Mouse (Mus musculus): ENCODE measurements around the gene Gm21060. TPM values are rescaled to one million over a fixed set of nuclear protein-coding genes. Genes with fewer than 3 reads are reported as not detected.
"Not testable (repeated sequence)": the region's sequence is repeated elsewhere in the genome, so short reads cannot be mapped to it uniquely, and the experiment has no call there.

Gm21060 gene
- not detected in 2 replicates for polyA plus RNA-seq (2016; fragmentation: Nextera tagmentation; extraction: Ambion mirVana)

- 89% methylated on average over 2 of the region's 2 CpGs for WGBS
- Histone ChIP-seq H3K4me3 (no peak within 1 kb of the TSS), H3K36me3 (no peaks in the 10 kb centered on the region), H3K9me3 (peaks cover 3% of the 10 kb centered on the region; the same call in 1 of the 2 replicates), H3K4me1 (replicated peaks) (no peaks in the 10 kb centered on the region), H3K27ac (no peak within 1 kb of the TSS), H3K27me3 (ENCODE audit: insufficient read depth, poor library complexity, severe bottlenecking) (no peaks in the 10 kb centered on the region)
- no peak for DNase-seq (ENCODE audit: low spot score)
Observed at GRCm38 (mm10) chr19:61296969-61297368, at the start of gene Gm21060. Gene Gm21060 (minus strand): TSS chr19:61297069.

DNA sequence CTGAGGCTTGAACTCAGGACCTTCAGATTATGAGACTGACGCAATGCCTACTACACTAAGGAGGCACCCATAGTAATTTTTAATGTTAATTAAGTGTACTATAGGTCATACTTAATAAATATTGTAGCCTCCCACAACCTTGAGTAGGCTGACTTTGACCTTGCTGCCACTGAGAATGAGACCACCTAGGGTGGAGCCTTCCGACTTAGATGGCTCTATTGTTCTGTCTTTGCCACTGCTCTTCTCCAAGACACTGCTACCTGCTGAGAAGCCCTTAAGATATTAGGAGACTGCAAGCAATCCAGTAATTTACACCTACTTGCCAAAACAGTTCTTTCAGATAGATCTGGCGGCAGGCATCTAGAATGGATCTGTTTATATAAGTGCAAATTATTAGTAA, 24.0 kb upstream of the Gm21060 start:
- WGBS = 85% methylated on average over 3 of the region's 3 CpGs
- DNase-seq (ENCODE audit: low spot score); H3K27ac ChIP-seq; H3K36me3 ChIP-seq; H3K9me3 ChIP-seq; H3K4me1 ChIP-seq (replicated peaks); H3K27me3 ChIP-seq (ENCODE audit: insufficient read depth, poor library complexity, severe bottlenecking); H3K4me3 ChIP-seq: not testable (repeated sequence)

DNA sequence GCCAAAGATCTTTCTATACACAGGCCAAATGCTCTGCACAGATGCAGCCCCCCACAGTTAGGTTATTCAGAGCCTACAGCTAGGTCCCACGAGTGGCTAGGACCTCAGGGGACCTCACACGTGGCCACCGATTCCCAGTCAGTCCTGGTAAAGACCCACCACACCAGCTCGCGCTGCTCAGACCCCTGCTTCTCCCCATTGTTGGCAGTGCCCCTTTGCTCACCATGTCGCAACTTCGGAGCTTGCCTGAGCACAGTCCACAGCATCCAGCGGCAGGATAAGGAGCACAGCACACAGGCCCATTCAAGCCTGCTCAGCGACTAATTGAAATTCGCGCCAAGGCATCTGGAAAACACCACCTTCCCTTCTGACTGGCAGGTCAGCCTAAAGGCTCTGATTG, 16.3 kb upstream of the Gm21060 start:
- 27% methylated on average over 11 of the region's 11 CpGs for WGBS
- H3K4me3 ChIP-seq; DNase-seq (ENCODE audit: low spot score); H3K4me1 ChIP-seq (replicated peaks); H3K27me3 ChIP-seq (ENCODE audit: insufficient read depth, poor library complexity, severe bottlenecking); H3K36me3 ChIP-seq; H3K9me3 ChIP-seq; H3K27ac ChIP-seq: not testable (repeated sequence)

GRCm38 (mm10) chr19:61312400-61312799, 15.5 kb upstream of the Gm21060 start:
- not testable (repeated sequence) for H3K27ac ChIP-seq; H3K27me3 ChIP-seq (ENCODE audit: insufficient read depth, poor library complexity, severe bottlenecking); H3K4me1 ChIP-seq (replicated peaks); DNase-seq (ENCODE audit: low spot score); H3K36me3 ChIP-seq; H3K4me3 ChIP-seq; H3K9me3 ChIP-seq
- 91% methylated on average over 10 of the region's 10 CpGs for WGBS

DNA sequence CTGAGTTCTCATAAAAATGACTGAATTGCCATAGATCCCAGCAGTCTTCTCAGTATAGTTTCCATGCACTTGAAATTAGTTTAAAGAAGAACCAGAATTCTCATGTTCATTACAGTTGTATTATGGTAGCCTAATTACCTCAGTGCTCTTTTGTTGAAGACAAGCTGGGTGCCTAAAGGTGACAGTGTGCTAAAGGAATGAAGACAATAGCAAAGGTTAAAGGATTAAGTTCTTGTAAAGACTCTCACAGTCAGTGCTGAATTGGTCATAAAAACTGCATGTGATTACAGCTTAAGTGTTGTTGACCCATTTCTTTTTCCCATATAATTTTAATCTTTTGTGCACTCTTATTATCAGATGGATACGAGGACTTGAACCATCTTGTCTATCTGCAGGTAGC, 11.2 kb upstream of the Gm21060 start:
- not testable (repeated sequence) for H3K4me3 ChIP-seq; H3K36me3 ChIP-seq; H3K27me3 ChIP-seq (ENCODE audit: insufficient read depth, poor library complexity, severe bottlenecking); H3K9me3 ChIP-seq; H3K4me1 ChIP-seq (replicated peaks); DNase-seq (ENCODE audit: low spot score); H3K27ac ChIP-seq
- WGBS = 75% methylated on average over 1 of the region's 1 CpGs

- not testable (repeated sequence) for H3K27me3 ChIP-seq (ENCODE audit: insufficient read depth, poor library complexity, severe bottlenecking); H3K9me3 ChIP-seq; H3K27ac ChIP-seq; H3K4me3 ChIP-seq; H3K36me3 ChIP-seq; H3K4me1 ChIP-seq (replicated peaks); DNase-seq (ENCODE audit: low spot score)
- 81% methylated on average over 4 of the region's 4 CpGs for WGBS
Observed at GRCm38 (mm10) chr19:61285033-61285432, 11.8 kb downstream of the Gm21060 start.

DNA sequence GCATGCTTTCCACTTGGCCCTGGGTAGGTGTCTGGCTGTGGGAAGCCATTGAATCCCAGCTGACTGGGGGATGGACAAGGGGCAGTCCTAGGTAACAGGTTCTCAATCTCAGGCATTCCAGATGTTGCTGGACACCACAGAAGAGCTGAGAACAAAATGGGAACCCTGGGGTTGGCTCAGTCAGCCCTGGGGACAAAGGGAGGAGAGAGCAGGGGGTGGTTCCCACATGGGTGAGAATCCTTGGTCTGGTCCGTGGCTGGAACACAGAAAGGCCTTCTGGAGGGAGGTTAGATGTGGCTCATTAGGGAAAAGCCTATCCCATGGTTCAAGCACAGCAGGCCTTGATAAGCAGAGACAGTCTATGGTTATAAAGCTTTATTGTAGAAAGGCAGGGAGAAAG, 13.3 kb downstream of the Gm21060 start:
- Histone ChIP-seq H3K27ac (no peak overlapping the region), H3K27me3 (ENCODE audit: insufficient read depth, poor library complexity, severe bottlenecking) (no peaks in the 10 kb centered on the region), H3K4me1 (replicated peaks) (no peaks in the 10 kb centered on the region), H3K4me3 (no peak overlapping the region), H3K36me3 (no peaks in the 10 kb centered on the region), H3K9me3 (no peaks in the 10 kb centered on the region)
- no peak for DNase-seq (ENCODE audit: low spot score)
- 56% methylated on average over 1 of the region's 1 CpGs for WGBS

DNA sequence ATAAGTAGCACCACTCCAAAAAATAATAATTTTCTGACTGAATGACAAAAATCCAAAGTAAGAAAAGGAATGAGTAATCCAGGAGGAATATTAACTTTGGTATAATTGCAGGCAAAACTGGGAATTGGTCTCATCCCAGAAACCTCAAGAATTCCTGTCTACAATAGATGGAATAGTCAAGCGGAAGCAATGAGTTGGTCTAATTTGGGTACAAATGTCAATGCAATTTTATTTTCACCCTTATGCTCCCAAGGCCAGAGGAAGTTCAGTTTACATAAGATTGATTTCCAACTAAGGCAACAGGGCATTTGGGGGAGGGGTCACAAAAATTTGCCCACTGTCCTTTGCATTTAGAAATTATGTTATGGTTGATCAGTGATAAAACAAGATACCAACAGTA, 21.4 kb downstream of the Gm21060 start:
- Histone ChIP-seq H3K27ac (no peak overlapping the region), H3K4me1 (replicated peaks) (no peaks in the 10 kb centered on the region), H3K36me3 (no peaks in the 10 kb centered on the region), H3K9me3 (no peaks in the 10 kb centered on the region), H3K27me3 (ENCODE audit: insufficient read depth, poor library complexity, severe bottlenecking) (no peaks in the 10 kb centered on the region), H3K4me3 (no peak overlapping the region)
- no peak for DNase-seq (ENCODE audit: low spot score)
- 82% methylated on average over 1 of the region's 1 CpGs for WGBS

DNA sequence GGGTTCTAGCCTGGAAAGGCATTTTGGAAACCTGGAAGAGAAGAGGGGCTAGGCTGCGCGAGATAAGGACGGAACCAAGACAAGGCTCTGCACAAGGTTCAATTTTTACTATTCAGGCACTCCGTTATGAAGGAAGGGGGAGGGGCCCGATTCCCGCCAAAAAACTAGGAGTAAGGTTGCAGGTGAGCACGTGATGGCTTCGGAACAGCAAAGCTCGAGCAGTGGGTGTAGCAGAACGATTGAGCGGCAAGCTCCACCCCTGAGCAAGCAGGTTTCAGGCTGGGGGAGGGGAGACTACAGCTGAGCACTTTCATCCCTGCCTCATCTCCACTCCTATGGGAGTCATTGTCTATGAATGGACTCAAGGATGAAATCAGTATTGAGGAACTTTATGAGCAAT, 27.7 kb downstream of the Gm21060 start:
- 37% methylated on average over 11 of the region's 11 CpGs for WGBS
- H3K4me3 ChIP-seq; H3K9me3 ChIP-seq; DNase-seq (ENCODE audit: low spot score); H3K4me1 ChIP-seq (replicated peaks); H3K27me3 ChIP-seq (ENCODE audit: insufficient read depth, poor library complexity, severe bottlenecking); H3K27ac ChIP-seq; H3K36me3 ChIP-seq: not testable (repeated sequence)

GRCm38 (mm10) chr19:61267141-61267540, 29.7 kb downstream of the Gm21060 start:
- Histone ChIP-seq H3K27me3 (ENCODE audit: insufficient read depth, poor library complexity, severe bottlenecking) (no peaks in the 10 kb centered on the region), H3K4me3 (no peak overlapping the region), H3K9me3 (no peaks in the 10 kb centered on the region), H3K36me3 (no peaks in the 10 kb centered on the region), H3K4me1 (replicated peaks) (no peaks in the 10 kb centered on the region), H3K27ac (no peak overlapping the region)
- 28% methylated on average over 7 of the region's 7 CpGs for whole genome bisulfite sequencing
- DNase-seq (ENCODE audit: low spot score) = no peak

DNA sequence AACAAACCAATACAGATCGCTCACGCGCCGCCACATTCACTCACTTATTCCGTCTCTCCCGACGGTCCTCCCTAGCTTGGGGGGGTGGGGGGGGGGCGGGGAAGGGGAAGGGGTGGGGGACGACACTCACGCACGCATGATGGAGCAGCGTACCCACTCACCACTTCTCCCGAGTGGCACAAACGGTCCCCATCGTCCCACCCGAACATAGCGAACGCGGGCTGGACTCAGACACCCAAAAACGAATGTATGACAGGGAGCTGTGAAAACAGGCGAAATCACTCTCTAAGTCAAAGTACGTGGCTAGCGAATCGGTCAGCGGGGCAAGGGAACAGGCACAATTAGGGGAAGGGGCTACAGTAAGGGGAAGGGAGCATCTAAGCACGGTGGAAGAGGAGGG, 30.2 kb downstream of the Gm21060 start:
- H3K27me3 ChIP-seq (ENCODE audit: insufficient read depth, poor library complexity, severe bottlenecking) = no peaks in the 10 kb centered on the region
- H3K36me3 ChIP-seq = no peaks in the 10 kb centered on the region
- H3K9me3 ChIP-seq = no peaks in the 10 kb centered on the region
- no peak overlapping the region for H3K27ac ChIP-seq
- WGBS = 3% methylated on average over 25 of the region's 26 CpGs
- DNase-seq (ENCODE audit: low spot score) = peak; percentile 94
- H3K4me1 ChIP-seq (replicated peaks) = no peaks in the 10 kb centered on the region
- H3K4me3 ChIP-seq = no peak overlapping the region

DNA sequence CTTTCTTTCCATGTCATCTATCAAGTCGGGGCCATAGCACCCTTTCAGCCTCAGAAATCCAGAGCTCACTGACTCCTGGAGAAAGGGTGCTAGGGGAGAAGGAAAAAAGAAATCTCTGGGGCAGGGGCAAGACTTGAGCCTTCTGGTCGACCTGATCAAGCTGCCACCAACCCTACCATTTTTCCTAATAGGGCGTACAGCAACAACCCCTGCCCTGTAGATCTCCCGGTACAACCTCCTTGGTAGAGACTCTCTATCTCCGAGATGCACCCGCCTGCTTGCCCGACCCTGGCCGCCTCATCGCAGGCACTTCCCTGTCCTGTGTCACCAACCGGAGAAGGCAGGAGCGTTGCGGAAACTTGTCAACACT, 30.6 kb downstream of the Gm21060 start:
- Histone ChIP-seq H3K9me3 (no peaks in the 10 kb centered on the region), H3K36me3 (no peaks in the 10 kb centered on the region), H3K27ac (no peak overlapping the region), H3K4me1 (replicated peaks) (no peaks in the 10 kb centered on the region), H3K4me3 (no peak overlapping the region), H3K27me3 (ENCODE audit: insufficient read depth, poor library complexity, severe bottlenecking) (no peaks in the 10 kb centered on the region)
- 2% methylated on average over 12 of the region's 12 CpGs for WGBS
- DNase-seq (ENCODE audit: low spot score) = peak; percentile 62

- H3K4me1 ChIP-seq (replicated peaks) = no peaks in the 10 kb centered on the region
- no peaks in the 10 kb centered on the region for H3K9me3 ChIP-seq
- H3K36me3 ChIP-seq = no peaks in the 10 kb centered on the region
- no peaks in the 10 kb centered on the region for H3K27me3 ChIP-seq (ENCODE audit: insufficient read depth, poor library complexity, severe bottlenecking)
- 32% methylated on average over 3 of the region's 3 CpGs for WGBS
- DNase-seq (ENCODE audit: low spot score) = peak; percentile 73
- H3K27ac ChIP-seq = no peak overlapping the region
- no peak overlapping the region for H3K4me3 ChIP-seq
Observed at GRCm38 (mm10) chr19:61265349-61266245, 31.3 kb downstream of the Gm21060 start.

DNA sequence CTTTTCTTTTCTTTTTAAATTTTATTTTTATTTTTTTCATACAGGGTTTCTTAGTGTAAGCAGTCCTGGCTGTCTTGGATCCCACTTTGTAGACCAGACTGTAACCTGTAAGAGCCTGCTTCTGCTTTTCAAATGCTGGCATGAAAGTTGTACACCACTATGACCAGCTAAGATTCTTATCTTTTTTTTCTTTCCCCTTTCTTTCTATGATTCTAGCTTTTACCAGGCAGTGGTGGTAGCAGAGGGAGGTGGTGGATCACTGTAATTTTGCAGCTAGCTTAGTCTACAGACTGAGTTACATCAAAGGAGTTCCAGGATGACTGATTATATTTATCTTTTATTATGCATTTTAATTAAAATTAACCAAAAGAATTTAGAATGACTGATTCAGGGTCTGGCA, 31.9 kb downstream of the Gm21060 start:
- no peak for DNase-seq (ENCODE audit: low spot score)
- Histone ChIP-seq H3K9me3 (no peaks in the 10 kb centered on the region), H3K4me1 (replicated peaks) (no peaks in the 10 kb centered on the region), H3K4me3 (no peak overlapping the region), H3K27ac (no peak overlapping the region), H3K27me3 (ENCODE audit: insufficient read depth, poor library complexity, severe bottlenecking) (no peaks in the 10 kb centered on the region), H3K36me3 (no peaks in the 10 kb centered on the region)

Data from hindbrain, embryonic 10.5 days (tissue).